9 mouse cellular contexts compared by ENCODE assay signal in genomic region chr7:126696303-126696702, GRCm38 (mm10). TPM values are rescaled to one million over a fixed set of nuclear protein-coding genes. Genes with fewer than 3 reads are reported as not detected.
DNase-seq lines count a peak whose midpoint lies in the region; ATAC-seq lines count a peak whose summit lies in the region.
"Had no signal": no experiment of that assay in that cellular context is flagged by ENCODE, and none has a peak within 500 bp of the region (broad histone marks: within the 10 kb centered on the region; RNA-seq: fewer than 3 reads in every experiment).

No protein-coding gene starts in this region.

- H3K4me1 ChIP-seq in kidney, embryonic 14.5 days (ENCODE audit: control insufficient read depth, insufficient read depth, low read length): peaks cover 19% of the 10 kb centered on the region
- H3K4me1 ChIP-seq in brown adipose tissue, adult 24 weeks (ENCODE audit: control insufficient read depth, insufficient read depth, insufficient read length, low read length): peaks cover 2% of the 10 kb centered on the region; the same call in 1 of the 2 replicates
- peaks cover 60% of the 10 kb centered on the region for H3K4me1 ChIP-seq in hindbrain, embryonic 13.5 days (replicated peaks)
- H3K4me1 ChIP-seq in midbrain, embryonic 14.5 days (ENCODE audit: control insufficient read depth, insufficient read depth, low read length): peaks cover 24% of the 10 kb centered on the region

- H3K9ac ChIP-seq in kidney, embryonic 14.5 days (ENCODE audit: low read depth, low read length): peak overlapping the region; percentile 75
- peak overlapping the region; percentile 85 for H3K9ac ChIP-seq in hindbrain, embryonic 13.5 days
- peak overlapping the region; percentile 59 for H3K9ac ChIP-seq in midbrain, embryonic 14.5 days (replicated peaks; ENCODE audit: low read length)

- no peaks in the 10 kb centered on the region for H3K9me3 ChIP-seq in kidney, embryonic 14.5 days (ENCODE audit: control insufficient read depth, low read length)
- no peaks in the 10 kb centered on the region for H3K9me3 ChIP-seq in hindbrain, embryonic 13.5 days
- no peaks in the 10 kb centered on the region for H3K9me3 ChIP-seq in midbrain, embryonic 14.5 days (ENCODE audit: control insufficient read depth, low read length)

- no peaks in the 10 kb centered on the region for H3K27me3 ChIP-seq in kidney, embryonic 14.5 days (ENCODE audit: control insufficient read depth, insufficient read depth, low read length)
- no peaks in the 10 kb centered on the region for H3K27me3 ChIP-seq in hindbrain, embryonic 13.5 days
- H3K27me3 ChIP-seq in midbrain, embryonic 14.5 days (ENCODE audit: control insufficient read depth, insufficient read depth, low read length): no peaks in the 10 kb centered on the region
- H3K27me3 ChIP-seq: Patski had no signal

- ATAC-seq in kidney, embryonic 14.5 days (ENCODE audit: low FRiP score, low TSS enrichment): no peak; the same call in 1 of the 2 replicates
- ATAC-seq in hindbrain, embryonic 13.5 days (ENCODE audit: low FRiP score): no peak; the same call in 1 of the 2 replicates
- ATAC-seq in midbrain, embryonic 14.5 days (ENCODE audit: low FRiP score, low TSS enrichment): no peak
- ATAC-seq in monocyte, adult 5-6 weeks (replicated peaks; ENCODE audit: insufficient number of reproducible peaks, low FRiP score, low TSS enrichment, poor library complexity, severe bottlenecking): no peak

- peak overlapping the region; percentile 94 for H3K4me2 ChIP-seq in kidney, embryonic 14.5 days (replicated peaks; ENCODE audit: low read depth, low read length)
- peak overlapping the region; percentile 96 for H3K4me2 ChIP-seq in hindbrain, embryonic 13.5 days
- peak overlapping the region; percentile 89 for H3K4me2 ChIP-seq in midbrain, embryonic 14.5 days (ENCODE audit: low read length)

- WGBS in kidney, embryonic 14.5 days: 3% methylated on average over 17 of the region's 17 CpGs
- WGBS in hindbrain, embryonic 13.5 days: 4% methylated on average over 17 of the region's 17 CpGs
- WGBS in midbrain, embryonic 14.5 days: 4% methylated on average over 17 of the region's 17 CpGs

- no peak for DNase-seq in kidney, adult 11 months
- DNase-seq in midbrain, embryonic 14.5 days: no peak
- no peak for DNase-seq in right cerebral cortex, postnatal 4 days
- no peak for DNase-seq in layer of hippocampus, postnatal 36 days

- peaks cover 16% of the 10 kb centered on the region for H3K36me3 ChIP-seq in kidney, embryonic 14.5 days (ENCODE audit: control insufficient read depth, insufficient read depth, low read length)
- H3K36me3 ChIP-seq in hindbrain, embryonic 13.5 days: peaks cover 39% of the 10 kb centered on the region
- H3K36me3 ChIP-seq in midbrain, embryonic 14.5 days (ENCODE audit: control insufficient read depth, insufficient read depth, low read length): peaks cover 46% of the 10 kb centered on the region

- 0 out of 2 replicates have a peak overlapping the region, but pooled peaks have one; percentile 47 for H3K27ac ChIP-seq in kidney, embryonic 14.5 days (ENCODE audit: low read depth, low read length)
- H3K27ac ChIP-seq in brown adipose tissue, adult 24 weeks (replicated peaks; ENCODE audit: low read depth, low read length): no peak overlapping the region
- peak overlapping the region; percentile 78; the same call in 1 of the 2 replicates for H3K27ac ChIP-seq in hindbrain, embryonic 13.5 days
- peak overlapping the region; percentile 27 for H3K27ac ChIP-seq in midbrain, embryonic 14.5 days (replicated peaks; ENCODE audit: low read depth, low read length)

- peak overlapping the region; percentile 73 for H3K4me3 ChIP-seq in kidney, embryonic 14.5 days (ENCODE audit: low read length)
- H3K4me3 ChIP-seq in brown adipose tissue, adult 24 weeks (ENCODE audit: insufficient read depth, low read depth, low read length): peak overlapping the region; percentile 80
- H3K4me3 ChIP-seq in hindbrain, embryonic 13.5 days: peak overlapping the region; percentile 80
- H3K4me3 ChIP-seq in midbrain, embryonic 14.5 days (replicated peaks; ENCODE audit: low read depth, low read length): peak overlapping the region; percentile 67

RNA-seq across cellular contexts. Expression of gene Slx1b, which starts 0.7 kb away (rescaled TPM):
- polyA plus RNA-seq in kidney, embryonic 14.5 days (2014; fragmentation: Nextera tagmentation; extraction: Ambion mirVana): 7.7 and 8.1 TPM in 2 replicates
- 4.0 and 5.8 TPM in 2 replicates for polyA plus RNA-seq in brown adipose tissue, adult 24 weeks (2012; ENCODE audit: insufficient read depth, insufficient read length, missing spikeins)
- 20.9 and 22.2 TPM in 2 replicates for polyA plus RNA-seq in hindbrain, embryonic 13.5 days (2015; fragmentation: Nextera tagmentation; extraction: Ambion mirVana)
- 10.6 and 13.7 TPM in 2 replicates for polyA plus RNA-seq in midbrain, embryonic 14.5 days (2014; fragmentation: Nextera tagmentation; extraction: Ambion mirVana)
- 3.0 to 6.2 TPM (median 6.1 TPM) in 3 replicates for total RNA-seq in monocyte, adult 5-6 weeks (2017)
- total RNA-seq in layer of hippocampus, postnatal 36 days (2021): 10 to 100 TPM; 16.2 to 16.4 TPM

RNA-seq across cellular contexts. Expression of gene Bola2, which starts 1.1 kb away (rescaled TPM):
- 145 and 184 TPM in 2 replicates for polyA plus RNA-seq in kidney, embryonic 14.5 days (2014; fragmentation: Nextera tagmentation; extraction: Ambion mirVana)
- polyA plus RNA-seq in brown adipose tissue, adult 24 weeks (2012; ENCODE audit: insufficient read depth, insufficient read length, missing spikeins): 40.0 and 49.0 TPM in 2 replicates
- 149 and 154 TPM in 2 replicates for polyA plus RNA-seq in hindbrain, embryonic 13.5 days (2015; fragmentation: Nextera tagmentation; extraction: Ambion mirVana)
- polyA plus RNA-seq in midbrain, embryonic 14.5 days (2014; fragmentation: Nextera tagmentation; extraction: Ambion mirVana): 128 and 164 TPM in 2 replicates
- total RNA-seq in monocyte, adult 5-6 weeks (2017): 68.4 to 80.5 TPM (median 78.3 TPM) in 3 replicates
- 100 to 1,000 TPM in 1 of 2 experiments, 10 to 100 TPM in 1; 98.8 to 109 TPM for total RNA-seq in layer of hippocampus, postnatal 36 days (2021)

RNA-seq across cellular contexts. Expression of gene Coro1a, which starts 11.3 kb away (rescaled TPM):
- polyA plus RNA-seq in kidney, embryonic 14.5 days (2014; fragmentation: Nextera tagmentation; extraction: Ambion mirVana): 18.3 and 19.6 TPM in 2 replicates
- polyA plus RNA-seq in brown adipose tissue, adult 24 weeks (2012; ENCODE audit: insufficient read depth, insufficient read length, missing spikeins): 8.5 and 10.0 TPM in 2 replicates
- 81.4 and 90.1 TPM in 2 replicates for polyA plus RNA-seq in hindbrain, embryonic 13.5 days (2015; fragmentation: Nextera tagmentation; extraction: Ambion mirVana)
- polyA plus RNA-seq in midbrain, embryonic 14.5 days (2014; fragmentation: Nextera tagmentation; extraction: Ambion mirVana): 95.0 and 115 TPM in 2 replicates
- total RNA-seq in monocyte, adult 5-6 weeks (2017): 1,450 to 2,051 TPM (median 1,984 TPM) in 3 replicates
- total RNA-seq in layer of hippocampus, postnatal 36 days (2021): 100 to 1,000 TPM; 114 to 121 TPM

RNA-seq across cellular contexts. Expression of gene Sult1a1, which starts 20.1 kb away (rescaled TPM):
- polyA plus RNA-seq in kidney, embryonic 14.5 days (2014; fragmentation: Nextera tagmentation; extraction: Ambion mirVana): 5.2 and 6.3 TPM in 2 replicates
- polyA plus RNA-seq in brown adipose tissue, adult 24 weeks (2012; ENCODE audit: insufficient read depth, insufficient read length, missing spikeins): 40.9 and 98.4 TPM in 2 replicates
- polyA plus RNA-seq in hindbrain, embryonic 13.5 days (2015; fragmentation: Nextera tagmentation; extraction: Ambion mirVana): 1.4 and 1.6 TPM in 2 replicates
- 0.38 and 2.6 TPM in 2 replicates for polyA plus RNA-seq in midbrain, embryonic 14.5 days (2014; fragmentation: Nextera tagmentation; extraction: Ambion mirVana)
- 1.2 to 4.9 TPM in 2 of 3 replicates, not detected in the other for total RNA-seq in monocyte, adult 5-6 weeks (2017)
- 10 to 100 TPM in 1 of 2 experiments, 1 to 10 TPM in 1; 6.3 to 11.2 TPM for total RNA-seq in layer of hippocampus, postnatal 36 days (2021)

RNA-seq across cellular contexts. Expression of gene Sgf29, which starts 47.2 kb away (rescaled TPM):
- polyA plus RNA-seq in kidney, embryonic 14.5 days (2014; fragmentation: Nextera tagmentation; extraction: Ambion mirVana): 35.6 and 52.5 TPM in 2 replicates
- polyA plus RNA-seq in brown adipose tissue, adult 24 weeks (2012; ENCODE audit: insufficient read depth, insufficient read length, missing spikeins): 18.3 and 20.6 TPM in 2 replicates
- 53.4 and 56.5 TPM in 2 replicates for polyA plus RNA-seq in hindbrain, embryonic 13.5 days (2015; fragmentation: Nextera tagmentation; extraction: Ambion mirVana)
- polyA plus RNA-seq in midbrain, embryonic 14.5 days (2014; fragmentation: Nextera tagmentation; extraction: Ambion mirVana): 64.6 and 71.3 TPM in 2 replicates
- 37.5 to 42.9 TPM (median 42.9 TPM) in 3 replicates for total RNA-seq in monocyte, adult 5-6 weeks (2017)
- 10 to 100 TPM; 25.6 to 30.3 TPM for total RNA-seq in layer of hippocampus, postnatal 36 days (2021)
